17 mouse cellular contexts compared by ENCODE assay signal in the genomic region with DNA sequence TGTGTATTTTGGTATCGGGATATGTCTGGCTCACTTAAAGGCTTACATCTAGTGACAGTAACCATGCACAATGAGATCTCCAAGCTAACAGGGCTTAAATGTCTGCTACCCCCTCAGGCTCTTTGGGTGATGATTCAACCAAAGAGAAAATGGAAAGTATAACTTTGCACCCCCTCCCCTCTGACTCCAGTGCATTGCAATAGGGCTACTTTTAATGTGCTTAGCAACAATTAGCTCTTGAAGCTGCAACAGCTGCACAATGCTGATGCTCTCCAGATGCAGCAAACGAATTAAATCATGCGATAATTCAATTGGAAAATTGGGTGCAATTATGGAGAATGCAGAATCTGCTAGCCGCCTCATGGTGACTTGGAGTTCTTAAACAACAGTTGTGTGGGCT.
"Had no signal": no experiment of that assay in that cellular context is flagged by ENCODE, and none has a peak within 500 bp of the region (broad histone marks: within the 10 kb centered on the region; RNA-seq: fewer than 3 reads in every experiment).

No protein-coding gene starts in this region.

- H3K36me3 ChIP-seq: limb, embryonic 10.5 days; limb, embryonic 13.5 days; liver, embryonic 13.5 days; stomach, embryonic 15.5 days had no signal

- H3K27me3 ChIP-seq: limb, embryonic 13.5 days; liver, embryonic 13.5 days; stomach, embryonic 15.5 days had no signal

- H3K9ac ChIP-seq: limb, embryonic 13.5 days; liver, embryonic 13.5 days; stomach, embryonic 15.5 days had no signal

- DNase-seq: kidney, postnatal 25 days; layer of hippocampus, adult 9-11 months; liver; liver, embryonic 13.5 days; lung, adult 2 months; lung, postnatal 14 days; lung, postnatal 4 days; midbrain, embryonic 14.5 days; right cerebral cortex, postnatal 25 days; spleen, adult 18-20 months; thymus, postnatal 36 days had no signal

- H3K4me3 ChIP-seq: layer of hippocampus, adult 2 months; limb, embryonic 10.5 days; limb, embryonic 13.5 days; liver, embryonic 13.5 days; stomach, embryonic 15.5 days had no signal

- H3K4me2 ChIP-seq: limb, embryonic 13.5 days; liver, embryonic 13.5 days; midbrain, embryonic 11.5 days; stomach, embryonic 15.5 days had no signal

- H3K9me3 ChIP-seq: limb, embryonic 10.5 days; limb, embryonic 13.5 days; liver, embryonic 13.5 days; stomach, embryonic 15.5 days had no signal

- H3K27ac ChIP-seq: kidney, postnatal 0 days; layer of hippocampus, adult 2 months; limb, embryonic 10.5 days; limb, embryonic 13.5 days; liver, embryonic 13.5 days; stomach, embryonic 15.5 days had no signal

- H3K4me1 ChIP-seq: limb, embryonic 10.5 days; limb, embryonic 13.5 days; liver, embryonic 13.5 days; stomach, embryonic 15.5 days had no signal
